Mouse (Mus musculus): ENCODE measurements around the gene Tmem240. TPM values are rescaled to one million over a fixed set of nuclear protein-coding genes. Genes with fewer than 3 reads are reported as not detected.
"Not testable (repeated sequence)": the region's sequence is repeated elsewhere in the genome, so short reads cannot be mapped to it uniquely, and the experiment has no call there.

Tmem240 gene
- total RNA-seq (2021), result under 1 TPM; 0.47 to 0.69 TPM

DNA sequence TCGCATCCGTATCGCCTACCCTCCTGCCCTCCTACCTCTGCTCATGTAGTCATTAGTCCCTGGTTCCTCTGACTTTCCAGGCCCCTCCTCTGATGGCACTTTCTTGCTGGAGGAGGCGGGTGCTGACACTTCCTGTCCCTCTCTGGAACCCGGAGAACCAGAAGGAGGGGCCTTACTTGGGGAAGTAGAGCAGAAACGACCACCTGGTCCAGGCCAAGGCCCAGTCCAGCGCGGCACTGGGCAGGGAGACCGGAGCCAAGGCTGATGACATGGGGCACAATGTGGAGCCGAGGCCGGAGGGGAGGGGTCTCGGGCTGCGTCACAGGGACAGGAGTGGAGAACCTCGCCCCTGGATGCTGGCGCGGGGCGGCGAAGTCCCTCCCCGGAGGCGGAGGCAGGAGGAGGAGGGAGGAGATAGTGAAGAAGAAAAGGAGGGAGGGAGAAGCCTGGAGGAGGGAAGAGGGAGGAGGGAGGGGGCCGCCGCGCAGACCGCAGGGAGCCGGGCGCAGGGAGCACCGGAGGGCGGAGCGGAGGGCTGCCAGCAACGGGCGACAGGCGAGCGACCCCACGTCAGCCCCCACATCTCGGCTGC, at the start of gene Tmem240:
Gene Tmem240 (plus strand): TSS at position 451 of the 592 bp plus-strand sequence.
- peak; percentile 89 to 92 for DNase-seq
- intact Hi-C loops (cut with DNase I), result no loop called here

DNA sequence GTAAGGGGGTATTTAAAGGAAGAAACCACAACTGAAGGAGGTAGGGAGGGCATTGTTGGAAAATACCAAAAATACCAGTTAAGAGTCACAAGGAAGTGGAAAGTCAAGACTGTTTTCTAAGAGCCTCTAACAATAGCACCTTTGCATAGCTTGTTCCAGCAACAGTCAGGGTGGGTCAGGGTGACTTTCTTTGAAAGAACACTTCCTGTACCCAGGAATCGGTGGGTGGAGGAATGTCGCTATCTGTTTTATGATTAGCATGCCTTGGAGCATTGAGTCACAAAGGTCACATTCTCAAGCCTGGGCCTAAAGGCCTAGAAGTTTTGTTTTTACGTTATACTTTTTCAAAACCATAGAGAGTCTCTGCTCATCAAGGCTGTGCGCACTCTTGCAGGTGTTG, 46.8 kb upstream of the Tmem240 start:
- intact Hi-C loops (cut with DNase I), result loop anchor here (1.0 kb wide), 1 partner anchor 17 kb away; no protein-coding TSS in a partner anchor
- not testable (repeated sequence) for DNase-seq

DNA sequence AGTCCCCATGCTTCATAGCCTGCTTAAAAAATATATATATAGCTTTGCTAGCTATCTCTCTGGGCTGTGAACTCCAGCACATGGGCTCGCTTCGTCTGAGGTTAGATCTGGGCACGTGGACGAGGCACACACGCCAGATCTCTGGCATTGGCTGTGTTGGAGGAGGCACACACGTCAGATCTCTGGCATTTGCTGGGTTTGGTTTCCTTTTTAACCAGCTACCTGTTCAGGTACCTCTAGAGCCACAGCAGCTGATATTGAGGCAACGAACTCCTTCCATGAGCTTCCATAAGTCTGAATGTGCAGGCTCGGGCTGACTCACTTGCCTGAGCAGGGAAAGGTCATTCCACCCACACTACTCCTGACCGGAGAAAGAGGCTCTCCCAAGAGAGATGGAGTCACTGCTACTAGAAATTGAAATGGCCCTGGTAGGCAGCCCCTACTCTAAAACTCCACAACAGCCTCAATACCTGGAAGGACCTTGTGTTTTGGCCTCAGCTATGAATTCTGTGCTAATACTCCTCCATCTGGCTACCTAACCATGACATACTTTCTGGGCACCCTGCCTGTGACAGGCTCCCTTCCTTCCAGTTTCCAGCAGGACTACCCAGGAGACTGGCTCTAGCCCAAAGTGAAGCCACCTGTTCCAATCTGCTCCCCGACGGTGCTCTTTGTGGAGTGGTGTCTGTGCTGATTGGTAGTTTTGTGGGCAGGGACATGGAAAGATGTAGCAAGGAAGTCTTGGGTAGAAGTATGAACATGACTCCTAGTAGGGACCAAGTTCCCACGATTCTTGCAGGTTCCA, 43.8 kb upstream of the Tmem240 start:
- intact Hi-C loops (cut with DNase I), result no loop called here
- no peak for DNase-seq

DNA sequence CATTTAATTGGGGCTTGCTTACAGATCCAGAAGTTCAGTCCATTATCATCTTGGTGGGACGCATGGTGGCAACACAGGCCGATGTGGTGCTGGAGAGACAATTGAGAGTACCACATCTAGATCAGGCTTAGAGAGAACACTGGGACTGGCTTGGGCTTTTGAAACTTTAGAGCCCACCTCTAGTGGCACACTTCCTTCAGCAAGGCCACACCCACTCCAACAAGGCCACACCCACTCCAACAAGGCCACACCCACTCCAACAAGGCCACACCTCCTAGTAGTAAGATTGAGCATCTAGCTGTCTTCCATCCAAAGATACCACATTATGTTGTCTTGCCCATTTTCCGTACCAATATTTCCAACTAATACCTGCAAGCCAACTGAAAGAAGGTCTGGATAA, 42.2 kb upstream of the Tmem240 start:
- no peak for DNase-seq
- intact Hi-C loops (cut with DNase I), result no loop called here

DNA sequence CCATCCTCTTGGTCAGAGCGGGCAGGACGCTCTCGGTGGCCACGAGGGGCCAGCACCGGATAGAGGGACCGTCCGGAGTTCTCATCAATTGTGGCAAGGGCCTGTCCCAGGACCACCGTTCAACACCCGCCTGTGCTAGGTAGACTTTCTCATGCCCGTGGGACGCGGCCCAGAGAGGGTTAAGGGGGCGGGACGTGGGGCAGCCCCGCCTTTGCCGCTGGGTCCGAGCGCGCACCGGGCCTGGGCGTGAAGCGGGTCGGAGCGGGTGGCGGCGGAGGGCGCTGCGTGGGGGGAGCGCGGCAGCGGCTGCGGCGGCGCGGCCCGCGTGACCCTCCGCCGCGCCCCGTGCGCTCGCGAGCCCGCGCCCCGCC, 40.5 kb upstream of the Tmem240 start, which contains the start of gene Fndc10:
Gene Fndc10 (plus strand): TSS at position 232 of the 371 bp plus-strand sequence.
- intact Hi-C loops (cut with DNase I), result no loop called here
- peak; percentile 60 to 73 for DNase-seq

DNA sequence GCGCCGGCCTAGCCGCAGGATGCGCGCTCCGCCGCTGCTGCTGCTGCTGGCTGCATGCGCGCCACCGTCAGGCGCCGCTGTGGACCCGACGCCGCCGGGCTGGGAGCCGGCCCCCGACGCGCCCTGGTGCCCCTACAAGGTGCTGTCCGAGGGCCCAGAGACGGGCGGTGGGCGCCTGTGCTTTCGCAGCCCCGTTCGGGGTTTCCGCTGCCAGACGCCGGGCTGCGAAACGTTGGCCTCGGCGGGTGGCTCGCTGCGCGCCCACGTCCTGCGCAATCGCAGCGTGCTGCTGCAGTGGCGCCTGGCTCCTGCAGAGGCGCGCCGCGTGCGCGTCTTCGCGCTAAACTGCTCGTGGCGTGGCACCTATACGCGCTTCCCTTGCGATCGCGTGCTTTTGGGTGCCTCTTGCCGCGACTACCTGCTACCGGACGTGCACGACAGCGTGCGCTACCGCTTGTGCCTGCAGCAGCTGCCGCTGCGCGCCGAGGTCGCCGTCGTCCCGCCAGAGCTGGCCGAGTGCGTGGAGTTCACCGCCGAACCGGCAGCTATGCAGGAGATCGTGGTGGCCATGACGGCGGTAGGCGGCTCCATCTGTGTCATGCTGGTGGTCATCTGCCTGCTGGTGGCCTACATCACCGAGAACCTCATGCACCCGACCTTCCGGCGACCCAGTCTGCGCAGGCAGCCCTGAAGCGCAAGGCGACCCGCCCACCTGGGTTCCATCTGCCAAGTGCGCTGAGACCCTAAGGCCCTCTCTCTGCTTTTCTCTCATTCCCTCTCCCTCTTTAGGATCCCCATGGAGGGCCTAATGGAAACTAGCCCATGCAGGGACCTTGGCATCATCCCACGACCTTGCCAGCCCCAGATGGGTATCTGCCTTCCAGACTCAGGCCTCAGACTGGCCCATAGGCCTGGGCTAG, 39.9 kb upstream of the Tmem240 start:
- intact Hi-C loops (cut with DNase I), result no loop called here
- peak; percentile 73 to 74 for DNase-seq

DNA sequence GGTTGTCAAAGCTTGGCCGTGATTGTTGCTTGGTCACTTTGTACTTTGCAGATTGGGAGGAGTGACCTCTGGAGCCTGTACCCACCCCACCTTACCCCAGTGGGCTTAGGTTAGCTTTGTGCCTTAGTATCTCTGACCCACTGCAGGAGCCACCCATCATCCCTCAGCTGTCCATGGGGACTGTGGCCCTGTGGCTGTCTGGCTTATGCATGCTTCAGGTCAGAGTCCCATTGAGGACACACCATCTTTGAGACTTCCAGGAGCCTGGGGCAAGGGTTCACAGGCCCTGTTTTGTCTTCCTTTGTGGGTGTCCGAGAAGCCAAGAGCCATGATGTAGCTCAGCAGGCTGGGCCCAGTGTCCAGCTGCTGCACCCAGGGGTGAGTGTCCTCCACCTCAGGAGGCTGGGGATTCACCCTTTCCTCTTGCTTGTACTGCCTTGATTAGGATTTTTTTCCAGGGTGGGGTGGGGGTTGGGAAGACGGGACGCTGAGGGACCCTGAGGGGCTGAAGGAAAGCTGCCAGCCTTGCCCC, 39.0 kb upstream of the Tmem240 start:
- intact Hi-C loops (cut with DNase I), result no loop called here
- no peak for DNase-seq

DNA sequence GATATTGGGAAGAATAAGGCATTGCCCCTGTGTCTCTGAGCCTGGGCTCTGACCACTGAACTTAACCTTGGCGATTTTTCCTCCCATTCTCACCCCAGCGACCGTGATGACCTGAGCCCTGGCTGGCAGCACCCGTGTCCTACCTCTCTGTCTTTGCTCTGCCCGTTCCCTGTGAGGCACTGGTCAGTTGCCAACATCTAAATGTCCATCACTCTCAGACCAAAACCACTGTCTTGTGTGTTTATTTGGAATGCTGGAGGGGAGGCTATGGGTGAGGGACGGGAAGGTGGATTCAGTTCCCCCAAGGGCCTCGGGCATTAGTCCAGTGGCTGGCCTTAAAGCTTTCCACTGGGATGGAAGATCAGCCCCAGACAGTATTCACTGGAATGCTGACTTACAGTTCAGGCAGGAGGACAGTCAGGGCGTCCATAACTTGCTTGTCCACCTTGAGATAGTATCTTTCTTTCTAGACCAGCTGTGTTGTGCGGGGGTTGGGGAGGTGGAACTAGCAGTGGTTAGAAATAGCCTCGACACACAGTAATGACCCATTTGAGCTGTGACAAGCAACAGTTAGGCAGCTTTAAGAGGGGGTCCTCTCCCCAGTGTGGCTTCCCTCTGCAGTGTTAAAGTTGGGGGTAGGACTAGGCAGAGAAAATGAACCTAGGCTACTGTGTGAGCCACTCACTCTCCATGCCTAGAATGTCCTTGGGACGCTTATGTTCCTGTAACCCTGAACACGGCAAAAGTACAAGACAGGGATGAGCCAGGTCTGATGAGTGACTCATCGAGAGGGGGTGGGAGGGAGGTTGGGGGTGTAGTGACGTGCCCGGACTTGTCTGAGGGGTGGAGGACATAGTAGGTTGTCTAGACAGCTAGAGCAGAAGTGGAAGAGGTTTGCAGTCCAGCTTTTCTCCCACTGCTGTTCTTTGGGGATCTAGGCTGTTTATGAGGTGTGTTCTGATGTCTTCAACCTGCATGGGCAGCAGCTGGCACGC, 38.0 kb upstream of the Tmem240 start:
- intact Hi-C loops (cut with DNase I), result no loop called here
- no peak for DNase-seq

DNA sequence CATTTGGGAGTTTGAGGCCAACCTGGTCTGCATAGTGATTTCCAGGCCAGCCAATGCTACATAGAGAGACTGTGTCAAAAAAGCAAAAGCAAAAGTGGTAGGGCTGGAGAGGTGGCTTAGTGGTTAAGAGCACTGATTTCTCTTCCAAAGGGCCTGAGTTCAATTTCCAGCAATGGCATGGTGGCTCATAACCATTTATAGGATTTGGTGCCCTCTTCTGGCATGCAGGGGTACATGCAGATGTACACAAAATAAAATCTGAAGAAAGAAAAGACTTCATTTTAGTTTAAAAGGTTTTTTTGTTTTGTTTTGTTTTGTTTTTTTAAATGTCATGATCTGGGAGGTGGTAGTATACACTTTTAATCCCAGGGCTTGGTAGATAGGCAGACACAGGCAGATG, 34.2 kb upstream of the Tmem240 start:
- DNase-seq, result no peak
- intact Hi-C loops (cut with DNase I), result loop anchor here (10.0 kb wide), 1 partner anchor 216 kb away; no protein-coding TSS in a partner anchor

DNA sequence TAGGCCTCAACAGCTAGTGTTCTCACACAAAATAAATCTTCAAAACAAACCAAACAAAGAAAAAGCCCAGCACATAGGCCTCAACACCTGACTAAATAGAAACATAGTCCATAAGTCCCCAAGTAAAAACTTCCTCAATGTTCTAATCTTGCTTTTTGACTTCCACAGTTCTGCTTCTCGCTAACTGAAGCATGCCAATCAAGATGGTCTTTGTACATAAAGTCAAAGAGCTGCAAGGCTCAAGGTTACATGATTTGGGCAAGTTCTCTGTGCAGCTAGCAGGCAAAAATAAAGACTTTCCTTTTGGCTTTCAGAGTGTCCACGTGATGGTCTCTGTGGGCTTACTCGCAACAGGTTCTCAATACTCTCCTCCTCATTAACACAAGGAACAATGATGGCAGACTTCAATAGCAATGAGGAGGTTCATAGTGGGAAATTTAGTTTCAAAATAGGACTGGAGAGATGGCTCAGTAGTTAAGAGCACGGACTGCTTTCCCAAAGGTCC, 31.1 kb upstream of the Tmem240 start:
- no peak for DNase-seq
- intact Hi-C loops (cut with DNase I), result loop anchor here (10.0 kb wide), 1 partner anchor 219 kb away; no protein-coding TSS in a partner anchor

DNA sequence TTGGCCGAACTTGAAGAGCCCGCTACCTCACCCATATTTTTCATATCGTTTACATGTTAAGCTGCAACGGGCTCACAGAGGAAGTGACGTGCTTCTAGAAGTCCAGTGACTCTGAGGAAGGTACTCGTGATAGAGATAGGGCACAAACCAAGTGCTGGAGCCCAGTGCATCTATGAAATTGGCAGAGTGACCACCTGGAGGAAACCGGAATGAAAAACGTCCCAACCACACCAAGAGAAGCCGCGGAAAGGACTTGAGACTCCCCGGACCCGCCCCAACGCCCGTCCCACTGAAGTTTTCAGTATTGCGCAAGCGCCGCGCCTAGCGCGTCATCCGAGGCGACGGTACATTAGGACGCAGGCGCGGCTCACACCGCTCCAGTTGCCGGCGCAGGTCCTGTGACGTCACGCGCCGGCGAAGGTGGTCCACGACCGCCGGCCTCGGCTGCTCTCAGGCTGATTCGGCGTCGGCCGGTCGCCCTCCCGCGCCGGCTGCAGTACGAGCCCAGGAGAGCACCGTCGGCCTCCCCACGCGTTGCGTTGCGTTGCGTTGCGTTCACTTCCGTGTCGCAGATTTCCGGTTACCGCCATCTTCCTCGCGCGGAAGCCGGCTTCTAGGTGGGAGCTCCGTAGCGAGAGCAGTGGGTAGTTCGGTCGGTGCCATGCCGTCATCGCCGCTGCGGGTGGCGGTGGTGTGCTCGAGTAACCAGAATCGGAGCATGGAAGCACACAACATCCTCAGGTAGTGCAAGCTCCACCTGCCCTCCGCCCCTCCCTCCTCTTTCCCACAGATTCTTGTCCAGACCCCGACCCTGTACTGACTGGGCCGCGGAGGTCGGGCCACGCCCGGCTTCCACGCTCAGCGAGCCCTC, 29.6 kb upstream of the Tmem240 start, which contains the start of gene Ssu72:
Gene Ssu72 (plus strand): TSS at position 80 of the 871 bp plus-strand sequence.
- intact Hi-C loops (cut with DNase I), result loop anchor here (5.0 to 10.0 kb wide), 2 partner anchors 83 to 220 kb away; partner anchors contain the start of gene Cdk11b
- DNase-seq, result peak; percentile 97

DNA sequence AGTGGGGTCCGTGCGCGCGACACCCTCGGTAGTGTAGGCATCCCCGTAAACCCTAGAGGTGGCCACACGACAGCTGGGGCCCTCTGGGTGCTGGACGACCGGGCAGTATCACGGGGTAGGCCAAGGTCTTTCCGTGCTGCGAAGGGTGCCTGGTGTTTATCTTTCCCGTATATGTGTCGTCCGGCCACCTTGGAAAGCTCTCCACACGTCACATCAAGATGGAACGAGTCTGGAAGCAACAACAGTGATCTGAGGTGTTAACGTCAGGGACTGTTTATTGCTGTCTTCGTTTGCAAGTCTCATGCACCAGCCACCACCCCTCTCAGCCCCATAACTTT, 29.0 kb upstream of the Tmem240 start:
- DNase-seq, result no peak
- intact Hi-C loops (cut with DNase I), result loop anchor here (5.0 to 10.0 kb wide), 2 partner anchors 83 to 221 kb away; partner anchors contain the start of gene Cdk11b

DNA sequence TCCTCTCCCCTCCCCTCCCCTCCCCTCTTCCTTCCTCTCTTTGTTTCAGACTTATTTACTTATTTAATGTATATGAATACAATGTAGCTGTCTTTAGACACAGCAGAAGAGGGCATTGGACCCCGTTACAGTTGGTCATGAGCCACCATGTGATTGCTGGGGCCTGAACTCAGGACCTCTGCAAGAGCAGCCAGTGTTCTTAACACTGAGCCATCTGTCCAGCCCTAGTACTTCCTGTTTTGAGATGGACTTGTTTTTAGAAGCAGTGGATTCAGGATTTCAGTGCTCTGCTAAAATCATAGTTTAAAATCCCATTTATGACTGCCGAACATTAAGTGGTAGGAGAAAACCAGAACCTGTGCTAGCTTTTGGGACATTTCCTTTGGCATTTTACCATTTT, 26.0 kb upstream of the Tmem240 start:
- intact Hi-C loops (cut with DNase I), result loop anchor here (5.0 to 10.0 kb wide), 2 partner anchors 86 to 224 kb away; partner anchors contain the start of gene Cdk11b
- no peak for DNase-seq

DNA sequence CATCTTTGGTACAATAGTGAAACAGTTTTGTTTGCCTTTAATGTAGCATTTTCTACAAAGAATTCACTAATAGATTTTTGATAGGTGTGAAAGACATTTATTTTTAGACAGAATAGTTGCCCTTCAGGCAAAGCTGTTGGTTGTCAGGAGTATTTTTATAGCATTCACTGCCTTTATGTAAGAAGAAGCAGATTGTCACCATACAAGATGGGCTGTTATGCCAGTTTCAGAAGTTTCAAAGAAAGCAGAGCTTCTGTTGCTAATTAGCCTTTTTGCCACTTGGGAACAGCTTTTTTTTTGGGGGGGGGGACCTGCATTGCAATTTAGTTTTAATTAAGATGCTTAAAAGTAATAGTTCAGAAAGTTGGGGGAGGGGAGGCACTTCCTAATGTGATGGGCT, 25.6 kb upstream of the Tmem240 start:
- no peak for DNase-seq
- intact Hi-C loops (cut with DNase I), result loop anchor here (5.0 to 10.0 kb wide), 2 partner anchors 87 to 224 kb away; partner anchors contain the start of gene Cdk11b

DNA sequence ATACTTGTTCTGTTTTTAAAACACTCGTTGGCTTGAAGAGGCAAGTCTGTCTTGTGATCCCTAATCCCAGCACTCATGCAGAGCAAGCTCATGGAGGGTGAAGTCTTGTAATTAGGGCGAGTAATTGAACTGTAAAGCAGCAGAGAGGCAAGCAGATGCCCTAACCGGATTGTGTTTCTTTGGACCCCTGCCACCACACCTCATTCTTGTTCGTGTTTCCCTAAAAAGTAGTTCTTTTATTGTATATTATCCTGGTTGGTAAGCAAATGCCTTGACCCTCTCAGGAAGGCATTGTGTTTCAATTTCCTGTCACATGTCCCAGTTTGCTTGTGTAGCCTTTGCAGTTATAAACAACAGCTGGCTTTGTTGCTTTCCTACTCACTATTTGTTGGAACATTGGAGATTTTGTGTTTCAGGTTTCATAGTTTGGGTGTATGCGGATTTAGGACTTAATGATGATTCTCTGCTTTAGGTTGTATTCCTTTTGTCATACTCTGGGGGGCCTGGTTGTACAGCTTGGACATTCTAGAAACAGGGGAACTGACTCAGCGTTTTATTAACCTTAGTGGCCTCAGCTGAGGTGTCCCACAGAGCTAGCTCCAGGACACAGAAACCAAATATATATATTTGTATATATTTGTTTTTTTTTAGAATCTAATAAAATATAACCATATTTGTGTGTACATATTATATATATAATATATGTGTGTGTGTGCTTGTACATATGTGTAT, 23.9 kb upstream of the Tmem240 start:
- DNase-seq, result peak in 1 of 2 experiments; percentile 30
- intact Hi-C loops (cut with DNase I), result no loop called here

DNA sequence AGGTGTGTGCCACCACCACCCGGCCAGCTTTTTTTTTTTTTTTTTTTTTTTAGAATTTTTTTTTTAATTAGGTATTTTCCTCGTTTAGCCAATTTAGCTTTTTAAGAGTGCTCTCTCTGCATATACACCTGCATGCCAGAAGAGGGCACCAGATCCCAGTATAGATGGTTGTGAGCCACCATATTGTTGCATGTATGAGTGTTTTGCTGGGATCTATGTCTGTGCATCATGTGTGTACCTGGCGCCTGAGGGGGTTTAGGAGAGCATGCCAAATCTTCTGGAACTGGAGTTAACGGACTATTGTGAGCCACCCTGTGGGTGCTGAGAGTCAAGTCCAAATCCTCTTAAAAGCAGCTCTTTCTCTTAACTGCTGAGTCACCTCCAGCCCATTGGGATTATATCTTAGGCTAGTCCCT, 12.9 kb upstream of the Tmem240 start:
- intact Hi-C loops (cut with DNase I), result loop anchor here (1.0 to 2.0 kb wide), 2 partner anchors 21 to 49 kb away; no protein-coding TSS in a partner anchor
- DNase-seq, result peak in 1 of 2 experiments; percentile 42

DNA sequence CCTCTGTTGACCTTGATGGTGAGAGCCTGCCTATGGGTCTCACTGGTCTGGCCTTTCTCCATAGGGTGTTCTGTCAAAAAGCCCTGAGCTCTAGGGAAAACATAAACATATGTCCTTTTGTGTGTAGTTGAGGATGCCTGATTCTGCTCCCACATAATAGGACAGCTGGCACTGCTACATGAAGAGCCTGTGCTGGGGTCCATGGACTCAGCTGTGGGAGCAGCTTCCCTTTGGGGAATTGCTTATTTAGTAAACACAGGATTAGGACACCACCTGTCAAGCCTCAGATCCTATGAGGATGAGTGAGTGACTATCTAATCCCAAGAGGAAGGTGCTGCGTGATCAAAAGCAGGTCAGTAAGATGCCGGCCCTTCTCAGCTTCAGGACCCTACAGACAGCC, 6.6 kb upstream of the Tmem240 start:
- intact Hi-C loops (cut with DNase I), result no loop called here
- no peak for DNase-seq
